Mouse (Mus musculus): ENCODE measurements around the gene Agmat. TPM values are rescaled to one million over a fixed set of nuclear protein-coding genes. Genes with fewer than 3 reads are reported as not detected.

The Agmat gene
- 1.5 TPM in 1 of 2 replicates, not detected in the other for total RNA-seq (2014; rRNA removed; ENCODE audit: low replicate concordance)
- 0.82 and 1.1 TPM in 2 replicates for polyA plus RNA-seq (2015; fragmentation: Nextera tagmentation; extraction: Ambion mirVana)

DNA sequence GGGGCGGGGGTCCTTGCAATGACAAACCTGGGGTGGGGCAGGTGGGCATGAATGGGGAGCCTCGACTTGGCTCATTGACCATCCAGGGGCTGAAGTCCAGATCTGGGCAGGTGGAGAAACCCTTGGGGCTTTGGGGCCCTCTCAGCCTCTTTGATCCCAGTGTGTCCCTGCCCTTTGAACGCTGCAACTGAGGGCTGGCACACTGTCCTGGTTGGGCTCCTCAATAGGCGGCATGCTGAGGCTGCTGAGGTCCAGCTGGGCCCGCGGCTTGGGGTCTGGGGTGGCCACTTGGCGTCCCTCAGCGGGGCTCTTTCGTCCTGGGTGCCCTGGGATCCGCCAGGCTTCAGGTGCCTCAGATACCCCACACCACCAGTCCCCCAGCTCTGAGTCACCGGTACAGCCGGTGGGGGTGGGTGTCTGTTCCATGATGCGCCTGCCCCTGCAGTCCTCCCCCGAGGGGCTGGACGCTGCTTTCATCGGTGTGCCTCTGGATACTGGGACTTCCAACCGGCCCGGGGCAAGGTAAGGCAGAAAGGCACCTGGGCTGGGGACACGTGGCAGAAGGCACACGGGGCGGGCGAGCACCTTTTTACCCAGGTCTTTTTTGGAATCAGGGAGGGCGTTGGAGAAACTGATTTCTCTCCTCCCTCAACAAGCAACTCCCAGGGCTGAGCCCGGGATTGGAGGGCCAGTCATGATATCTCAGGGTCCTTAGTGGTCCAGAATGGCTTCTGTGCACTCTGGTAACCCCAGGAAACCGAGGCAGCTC, at the start of gene Agmat:
TSS of gene Agmat (plus strand) at position 95 of the 769 bp plus-strand sequence.
- Histone ChIP-seq H3K4me1 (ENCODE audit: control insufficient read depth, insufficient read depth) (peaks cover 5% of the 10 kb centered on the region; the same call in 1 of the 2 replicates), H3K4me2 (ENCODE audit: low read depth, low read length) (no peak within 1 kb of the TSS), H3K27me3 (ENCODE audit: control insufficient read depth, insufficient read depth, low read length) (no peaks in the 10 kb centered on the region), H3K36me3 (replicated peaks; ENCODE audit: control insufficient read depth, insufficient read depth, low read length) (no peaks in the 10 kb centered on the region), H3K9me3 (replicated peaks; ENCODE audit: control insufficient read depth, low read length) (no peaks in the 10 kb centered on the region), H3K27ac (ENCODE audit: low read depth) (no peak within 1 kb of the TSS), H3K9ac (replicated peaks; ENCODE audit: low read depth, low read length) (no peak within 1 kb of the TSS), H3K4me3 (ENCODE audit: low read depth, low read length) (no peak within 1 kb of the TSS)
- DNase-seq (ENCODE audit: low spot score) (no peak), ATAC-seq (ENCODE audit: insufficient read depth, low read depth) (no peak)
- 30% methylated on average over 25 of the region's 25 CpGs for WGBS
- no peak for TF ChIP-seq CTCF (IDR thresholded peaks at IDR 0.05; ENCODE audit: low read depth)
- TF ChIP-seq EP300 (IDR thresholded peaks at IDR 0.05; ENCODE audit: low read depth), result no peak

DNA sequence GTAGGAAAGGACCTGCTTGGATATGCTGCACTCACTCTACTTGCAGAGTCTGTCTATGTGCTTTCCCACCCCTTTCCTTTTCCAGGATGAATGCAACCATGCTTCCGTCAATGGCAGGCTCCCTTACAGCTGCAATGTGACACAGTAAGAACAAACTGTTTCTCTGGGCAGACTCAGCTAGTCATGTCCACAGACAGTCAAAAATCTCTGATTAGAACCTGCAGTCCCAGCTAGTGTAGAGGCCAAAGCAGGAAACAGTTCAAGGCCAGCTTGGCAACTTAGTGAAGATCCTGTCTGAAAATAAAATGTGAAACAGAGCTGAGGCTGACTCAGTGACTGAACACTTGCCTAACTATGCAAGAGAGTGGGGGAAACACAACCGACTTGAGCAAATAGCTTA, 41.8 kb upstream of the Agmat start:
- ATAC-seq (ENCODE audit: insufficient read depth, low read depth) (no peak), DNase-seq (ENCODE audit: low spot score) (no peak)
- Histone ChIP-seq H3K9me3 (replicated peaks; ENCODE audit: control insufficient read depth, low read length) (no peaks in the 10 kb centered on the region), H3K36me3 (replicated peaks; ENCODE audit: control insufficient read depth, insufficient read depth, low read length) (peaks cover 95% of the 10 kb centered on the region), H3K4me2 (ENCODE audit: low read depth, low read length) (no peak overlapping the region), H3K9ac (replicated peaks; ENCODE audit: low read depth, low read length) (no peak overlapping the region), H3K27ac (ENCODE audit: low read depth) (no peak overlapping the region), H3K27me3 (ENCODE audit: control insufficient read depth, insufficient read depth, low read length) (no peaks in the 10 kb centered on the region), H3K4me3 (ENCODE audit: low read depth, low read length) (no peak overlapping the region), H3K4me1 (ENCODE audit: control insufficient read depth, insufficient read depth) (no peaks in the 10 kb centered on the region)
- no peak for TF ChIP-seq CTCF (IDR thresholded peaks at IDR 0.05; ENCODE audit: low read depth)
- TF ChIP-seq EP300 (IDR thresholded peaks at IDR 0.05; ENCODE audit: low read depth), result no peak
- WGBS, result 78% methylated on average over 2 of the region's 2 CpGs

GRCm38 (mm10) chr4:141705331-141705730, 41.1 kb upstream of the Agmat start:
- Histone ChIP-seq H3K4me2 (ENCODE audit: low read depth, low read length) (no peak overlapping the region), H3K36me3 (replicated peaks; ENCODE audit: control insufficient read depth, insufficient read depth, low read length) (peaks cover 96% of the 10 kb centered on the region), H3K27me3 (ENCODE audit: control insufficient read depth, insufficient read depth, low read length) (no peaks in the 10 kb centered on the region), H3K4me3 (ENCODE audit: low read depth, low read length) (no peak overlapping the region), H3K4me1 (ENCODE audit: control insufficient read depth, insufficient read depth) (no peaks in the 10 kb centered on the region), H3K27ac (ENCODE audit: low read depth) (no peak overlapping the region), H3K9ac (replicated peaks; ENCODE audit: low read depth, low read length) (no peak overlapping the region), H3K9me3 (replicated peaks; ENCODE audit: control insufficient read depth, low read length) (no peaks in the 10 kb centered on the region)
- DNase-seq (ENCODE audit: low spot score) (no peak), ATAC-seq (ENCODE audit: insufficient read depth, low read depth) (no peak)
- 65% methylated on average over 4 of the region's 4 CpGs for WGBS
- TF ChIP-seq EP300 (IDR thresholded peaks at IDR 0.05; ENCODE audit: low read depth), result no peak

DNA sequence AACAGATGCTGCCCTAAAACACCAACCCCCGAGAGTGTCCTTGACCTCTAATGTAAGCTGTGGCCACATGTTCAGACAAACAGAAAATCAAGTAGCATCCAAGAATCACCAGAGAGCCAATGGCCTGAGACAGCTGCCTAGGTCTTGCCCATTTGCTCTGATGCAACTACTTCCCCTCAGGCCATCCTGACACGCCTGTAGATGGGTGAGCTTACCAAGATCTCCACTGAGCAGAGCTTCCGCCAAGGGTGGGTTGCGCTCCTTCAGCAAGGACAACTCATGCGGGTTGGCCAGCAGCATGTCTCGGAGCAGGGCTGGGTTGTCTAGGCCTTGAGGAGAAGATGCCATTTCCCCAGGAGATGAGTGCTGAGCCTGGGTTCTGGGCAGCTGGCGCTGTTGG, 38.5 kb upstream of the Agmat start:
- 91% methylated on average over 7 of the region's 7 CpGs for WGBS
- Histone ChIP-seq H3K27ac (ENCODE audit: low read depth) (no peak overlapping the region), H3K36me3 (replicated peaks; ENCODE audit: control insufficient read depth, insufficient read depth, low read length) (peaks cover 95% of the 10 kb centered on the region), H3K9me3 (replicated peaks; ENCODE audit: control insufficient read depth, low read length) (no peaks in the 10 kb centered on the region), H3K4me1 (ENCODE audit: control insufficient read depth, insufficient read depth) (no peaks in the 10 kb centered on the region), H3K4me3 (ENCODE audit: low read depth, low read length) (no peak overlapping the region), H3K9ac (replicated peaks; ENCODE audit: low read depth, low read length) (no peak overlapping the region), H3K27me3 (ENCODE audit: control insufficient read depth, insufficient read depth, low read length) (no peaks in the 10 kb centered on the region), H3K4me2 (ENCODE audit: low read depth, low read length) (no peak overlapping the region)
- TF ChIP-seq CTCF (IDR thresholded peaks at IDR 0.05; ENCODE audit: low read depth) (no peak), EP300 (IDR thresholded peaks at IDR 0.05; ENCODE audit: low read depth) (no peak)
- DNase-seq (ENCODE audit: low spot score) (no peak), ATAC-seq (ENCODE audit: insufficient read depth, low read depth) (no peak)

DNA sequence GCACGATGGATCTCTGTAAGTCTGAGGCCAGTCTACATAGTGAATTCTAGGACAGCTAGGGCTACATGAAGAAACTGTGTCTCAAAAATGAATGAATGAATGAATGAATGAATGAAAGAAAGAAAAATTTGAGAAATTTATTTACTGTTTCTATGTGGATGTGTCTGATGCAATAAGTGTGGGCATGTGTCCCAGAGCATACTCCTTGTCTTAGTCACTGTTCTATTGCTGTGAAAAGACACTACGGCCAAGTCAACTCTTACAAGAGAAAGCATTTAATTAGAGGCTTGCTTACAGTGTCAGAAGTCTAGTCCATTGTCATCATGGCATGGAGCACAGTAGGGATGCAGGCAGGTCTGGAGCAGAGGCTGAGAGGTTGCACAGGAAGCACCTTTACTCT, 37.5 kb upstream of the Agmat start:
- H3K27ac ChIP-seq (ENCODE audit: low read depth), result no peak overlapping the region
- peaks cover 89% of the 10 kb centered on the region for H3K36me3 ChIP-seq (replicated peaks; ENCODE audit: control insufficient read depth, insufficient read depth, low read length)
- DNase-seq (ENCODE audit: low spot score), result no peak
- no peak overlapping the region for H3K4me2 ChIP-seq (ENCODE audit: low read depth, low read length)
- ATAC-seq (ENCODE audit: insufficient read depth, low read depth), result no peak
- H3K4me1 ChIP-seq (ENCODE audit: control insufficient read depth, insufficient read depth), result no peaks in the 10 kb centered on the region
- H3K27me3 ChIP-seq (ENCODE audit: control insufficient read depth, insufficient read depth, low read length), result no peaks in the 10 kb centered on the region
- 90% methylated on average over 2 of the region's 2 CpGs for WGBS
- no peak overlapping the region for H3K4me3 ChIP-seq (ENCODE audit: low read depth, low read length)
- H3K9ac ChIP-seq (replicated peaks; ENCODE audit: low read depth, low read length), result no peak overlapping the region
- TF ChIP-seq CTCF (IDR thresholded peaks at IDR 0.05; ENCODE audit: low read depth) (no peak), EP300 (IDR thresholded peaks at IDR 0.05; ENCODE audit: low read depth) (no peak)
- H3K9me3 ChIP-seq (replicated peaks; ENCODE audit: control insufficient read depth, low read length), result no peaks in the 10 kb centered on the region

DNA sequence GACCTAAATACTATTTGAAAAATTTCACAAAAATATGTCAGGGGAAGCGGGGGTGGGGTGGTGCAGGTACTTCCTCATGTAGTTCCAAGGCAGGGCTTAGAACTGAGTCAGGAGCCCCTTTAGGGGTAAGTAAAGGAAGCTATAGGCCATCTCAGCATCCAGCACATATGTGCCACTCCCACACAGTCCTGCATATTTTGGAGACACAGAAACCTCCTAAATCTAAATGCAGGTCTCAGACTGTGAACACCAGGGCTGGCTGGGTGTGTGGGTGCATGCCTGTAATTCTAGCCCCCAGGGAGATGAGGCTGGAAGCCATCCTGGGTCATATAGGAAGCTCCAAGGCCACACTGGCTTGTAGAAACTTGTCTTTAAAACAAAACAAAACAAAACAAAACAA, 35.2 kb upstream of the Agmat start:
- Histone ChIP-seq H3K36me3 (replicated peaks; ENCODE audit: control insufficient read depth, insufficient read depth, low read length) (peaks cover 67% of the 10 kb centered on the region), H3K4me1 (ENCODE audit: control insufficient read depth, insufficient read depth) (peaks cover 14% of the 10 kb centered on the region; the same call in 1 of the 2 replicates), H3K9me3 (replicated peaks; ENCODE audit: control insufficient read depth, low read length) (no peaks in the 10 kb centered on the region), H3K9ac (replicated peaks; ENCODE audit: low read depth, low read length) (no peak overlapping the region), H3K4me2 (ENCODE audit: low read depth, low read length) (no peak overlapping the region), H3K27me3 (ENCODE audit: control insufficient read depth, insufficient read depth, low read length) (no peaks in the 10 kb centered on the region), H3K4me3 (ENCODE audit: low read depth, low read length) (no peak overlapping the region), H3K27ac (ENCODE audit: low read depth) (no peak overlapping the region)
- TF ChIP-seq EP300 (IDR thresholded peaks at IDR 0.05; ENCODE audit: low read depth) (no peak), CTCF (IDR thresholded peaks at IDR 0.05; ENCODE audit: low read depth) (no peak)
- WGBS, result 92% methylated on average over 1 of the region's 1 CpGs
- no peak for DNase-seq (ENCODE audit: low spot score)
- ATAC-seq (ENCODE audit: insufficient read depth, low read depth), result no peak
